Mouse (Mus musculus) naive thymus-derived CD4-positive, alpha-beta T cell, adult 2 months (primary cell): ENCODE results near the gene Cacna1e.

Experiments
- DNase-seq: peaks from one replicate; pipeline ENCODE4 v3.0.0-alpha.2; 2011; ENCODE audit warnings: low read depth

The Cacna1e gene

DNA sequence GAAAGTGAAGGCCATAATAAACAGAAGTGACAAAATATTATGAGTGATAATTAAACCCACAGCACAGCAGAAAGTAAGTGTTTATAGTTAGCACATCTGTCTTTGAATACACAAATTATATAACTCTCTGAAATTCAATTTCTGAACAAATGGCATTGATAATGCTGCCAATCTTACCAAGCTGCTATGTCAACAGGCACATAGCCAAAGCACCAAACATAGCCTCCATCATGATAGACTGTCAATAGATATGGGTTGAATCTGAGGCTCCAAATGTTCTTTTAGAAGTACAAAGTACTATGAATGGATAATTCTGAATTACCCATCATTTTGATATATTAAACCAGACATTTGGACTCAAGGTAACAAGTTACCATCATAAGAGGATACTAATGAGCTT, 372.6 kb downstream of the Cacna1e start:
- no peak for DNase-seq

DNA sequence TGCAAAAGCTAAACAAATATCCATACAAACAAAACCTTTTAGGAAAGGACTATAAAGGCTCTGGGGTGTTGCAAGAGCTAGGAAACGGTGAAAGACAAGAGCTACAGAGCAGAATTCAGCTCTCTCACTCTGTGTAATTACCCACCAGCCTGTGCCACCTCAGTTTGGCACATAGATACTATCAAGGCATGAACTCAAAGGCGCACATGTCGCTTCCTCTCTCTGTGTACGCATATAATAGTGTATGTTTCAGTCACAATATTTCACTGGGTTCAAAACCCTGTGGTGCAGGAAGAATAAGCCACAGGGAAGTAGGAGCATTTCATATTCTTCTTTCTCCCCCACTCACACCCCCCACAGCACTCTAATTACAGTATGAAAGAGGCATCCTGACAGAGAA, 380.3 kb downstream of the Cacna1e start:
- no peak for DNase-seq

DNA sequence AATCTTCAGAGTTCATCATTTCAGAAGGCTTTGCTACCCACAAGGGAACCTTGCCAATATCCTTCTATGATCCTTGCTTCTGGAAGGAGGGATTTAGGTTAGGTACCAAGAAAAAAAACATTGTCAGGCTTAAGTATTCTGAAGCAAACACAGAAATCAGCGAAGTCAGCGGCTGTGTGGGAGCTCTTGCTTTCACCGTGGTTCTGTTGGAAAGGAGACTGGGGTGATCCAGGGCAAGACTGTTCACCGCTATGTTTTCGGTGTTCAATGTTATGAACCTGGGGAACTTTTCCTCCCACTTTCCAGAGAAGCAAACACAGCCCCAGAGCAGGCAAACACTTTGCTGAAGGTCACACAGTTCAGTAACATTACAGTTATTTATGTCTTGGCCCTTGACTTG, 383.4 kb downstream of the Cacna1e start:
- DNase-seq: no peak

DNA sequence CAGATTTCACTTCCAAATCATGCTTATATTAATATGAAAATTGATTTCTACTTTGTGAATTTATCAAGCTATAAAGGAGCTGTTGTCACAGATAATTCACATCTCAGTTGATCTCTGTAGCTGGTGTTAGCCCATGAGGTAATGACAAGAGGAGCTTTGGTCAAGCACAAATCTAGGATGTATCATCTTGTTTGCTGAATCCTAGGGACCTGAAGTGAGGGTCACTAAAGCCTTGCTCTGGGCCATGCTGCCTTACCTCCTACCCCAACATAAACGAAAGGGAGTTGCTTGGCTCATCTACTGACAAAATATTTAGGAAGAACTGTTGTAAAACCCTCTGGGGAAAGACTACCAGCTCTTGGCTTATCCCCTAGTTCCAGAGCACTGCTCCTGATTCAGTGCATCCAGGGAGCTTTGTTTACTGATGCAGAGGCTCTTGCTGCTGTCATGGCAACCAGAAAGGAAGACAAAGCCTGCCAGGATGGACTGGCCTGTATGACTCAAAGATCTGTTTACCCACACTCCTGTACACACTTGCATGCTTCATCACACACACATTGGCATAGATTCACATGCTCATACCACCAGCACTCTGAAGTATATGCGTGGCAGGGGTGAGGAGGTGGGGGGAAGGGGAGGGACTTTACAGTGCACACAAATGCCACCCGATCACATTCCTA, 384.0 kb downstream of the Cacna1e start:
- no peak for DNase-seq

DNA sequence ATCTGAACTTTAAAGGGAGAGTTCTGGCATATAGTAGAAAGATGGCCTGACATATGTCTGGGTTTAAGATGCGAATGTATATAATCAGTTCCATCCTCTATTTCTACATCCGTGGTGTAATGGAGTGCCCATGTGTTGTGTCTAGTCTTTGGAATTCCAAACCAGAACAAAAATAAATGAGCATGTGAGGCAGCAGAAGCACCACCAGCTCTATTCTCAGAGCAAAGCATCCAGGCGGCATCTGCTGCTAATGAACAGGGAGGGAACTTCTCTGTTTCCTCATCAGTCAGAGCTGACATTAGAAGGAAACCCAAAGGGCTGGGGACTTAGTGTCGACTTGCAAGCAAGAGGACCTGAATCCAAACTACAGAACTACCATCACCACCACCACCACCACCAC, 385.5 kb downstream of the Cacna1e start:
- no peak for DNase-seq

DNA sequence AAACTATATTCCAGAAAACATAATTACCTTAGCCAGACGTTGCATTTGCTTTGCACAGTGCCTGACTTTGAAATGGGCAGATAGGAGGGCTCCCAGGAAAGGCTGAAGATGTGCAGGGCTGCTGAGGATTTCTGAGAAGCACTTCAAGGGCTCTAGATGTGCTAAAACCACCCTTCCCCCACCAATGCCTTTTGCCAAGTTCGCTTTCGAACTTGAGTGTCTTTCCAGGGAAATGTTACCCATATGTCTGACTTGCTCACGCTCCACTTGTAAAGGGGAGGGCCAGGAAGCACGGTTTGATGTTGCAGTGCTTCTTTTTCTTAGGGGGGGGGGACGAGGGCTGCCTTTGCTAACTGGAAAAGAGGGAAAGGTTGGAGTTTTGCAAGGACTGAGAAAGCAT, 393.2 kb downstream of the Cacna1e start:
- no peak for DNase-seq

DNA sequence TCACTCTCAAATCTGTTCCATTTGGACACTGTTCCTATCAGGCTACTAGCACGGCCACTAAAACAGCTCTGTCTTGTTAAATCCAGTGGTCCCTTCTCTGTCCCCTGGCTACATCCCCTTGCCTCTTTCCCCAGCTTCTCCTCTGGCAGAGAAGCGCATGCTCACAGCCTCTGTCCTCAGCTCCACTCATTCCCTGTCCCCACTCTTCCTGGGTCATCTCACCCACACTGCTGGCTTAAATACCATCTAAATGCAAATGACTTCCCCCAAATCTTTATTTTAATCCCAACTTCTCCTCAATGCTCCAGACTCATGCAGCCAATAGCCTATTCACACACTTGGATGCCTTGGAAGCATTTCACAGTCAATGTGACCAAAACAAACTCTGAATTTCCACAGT, 407.6 kb downstream of the Cacna1e start:
- no peak for DNase-seq

DNA sequence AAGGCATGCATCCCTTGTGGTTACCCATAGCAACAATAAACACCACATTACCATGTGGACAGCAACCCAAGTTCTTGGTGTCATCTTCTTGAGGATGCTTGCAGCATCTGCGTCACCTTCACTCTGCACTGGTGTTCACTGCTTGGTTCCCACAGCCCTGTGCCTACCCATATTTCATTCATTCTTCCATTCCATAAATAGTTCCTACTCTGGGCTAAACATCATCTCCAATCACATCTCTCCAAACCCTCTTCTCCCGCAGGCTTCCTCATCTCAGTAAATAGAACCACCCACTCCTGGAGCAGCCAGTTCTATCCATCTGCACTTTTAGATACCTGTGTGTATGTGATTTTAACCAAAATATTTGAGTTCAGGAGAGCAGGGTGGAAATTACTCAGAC, 408.6 kb downstream of the Cacna1e start:
- no peak for DNase-seq

DNA sequence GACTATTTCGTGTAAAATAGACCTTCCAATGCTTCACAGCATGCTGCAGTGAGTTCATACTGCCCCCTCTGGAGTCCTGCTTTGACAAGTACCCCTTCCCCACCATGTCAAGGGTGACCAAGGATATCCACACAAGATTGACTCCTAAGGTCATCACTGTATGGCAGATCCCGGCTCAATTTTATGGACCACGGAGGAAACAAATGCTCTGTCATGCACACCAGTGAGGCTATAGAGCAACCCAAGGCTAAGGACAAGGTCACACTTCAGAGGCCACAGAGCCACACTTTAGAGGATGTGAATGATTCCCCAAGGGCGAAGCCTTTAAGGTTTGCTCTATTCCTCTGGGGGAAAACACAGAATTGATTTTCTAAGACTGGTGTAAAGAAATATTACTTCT, 410.1 kb downstream of the Cacna1e start:
- no peak for DNase-seq

DNA sequence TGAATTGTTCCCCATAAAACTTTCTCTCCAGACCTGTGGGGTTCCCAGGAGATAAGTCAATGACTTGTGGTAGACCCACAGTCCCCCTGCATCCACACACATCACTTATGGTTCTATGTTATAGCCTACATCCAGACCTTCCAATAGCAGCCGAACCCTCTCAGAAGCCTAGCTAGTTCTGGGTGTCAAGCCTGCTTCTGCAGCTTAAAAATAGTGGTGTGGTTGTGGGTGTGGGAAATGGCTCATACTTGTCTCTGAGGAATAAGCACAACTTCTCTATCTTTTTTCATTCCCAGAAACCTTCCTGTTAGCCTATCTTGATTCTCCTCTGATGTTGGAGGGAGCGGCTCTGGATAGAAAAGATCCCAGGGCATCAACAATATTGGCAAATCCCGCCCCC, 417.0 kb downstream of the Cacna1e start:
- DNase-seq: no peak

DNA sequence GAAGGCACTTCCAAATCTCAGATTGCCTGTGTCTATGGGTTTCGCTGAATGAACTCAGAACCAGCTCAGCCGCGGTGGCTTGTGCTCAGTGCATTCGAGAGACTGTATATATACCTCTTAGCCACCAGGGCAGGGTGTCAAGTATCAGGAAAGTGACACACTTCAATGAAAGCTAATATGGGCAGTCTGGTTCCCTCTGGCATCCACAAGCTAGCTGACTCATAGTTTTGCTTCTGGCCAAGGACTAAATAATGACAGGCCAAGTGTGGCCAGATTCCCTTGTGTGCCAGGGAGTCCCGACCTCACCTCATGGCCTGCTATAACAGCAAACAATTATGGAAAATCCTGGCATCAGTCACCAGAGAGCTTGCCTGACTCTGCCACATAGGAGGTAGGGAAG, 422.8 kb downstream of the Cacna1e start:
- no peak for DNase-seq

DNA sequence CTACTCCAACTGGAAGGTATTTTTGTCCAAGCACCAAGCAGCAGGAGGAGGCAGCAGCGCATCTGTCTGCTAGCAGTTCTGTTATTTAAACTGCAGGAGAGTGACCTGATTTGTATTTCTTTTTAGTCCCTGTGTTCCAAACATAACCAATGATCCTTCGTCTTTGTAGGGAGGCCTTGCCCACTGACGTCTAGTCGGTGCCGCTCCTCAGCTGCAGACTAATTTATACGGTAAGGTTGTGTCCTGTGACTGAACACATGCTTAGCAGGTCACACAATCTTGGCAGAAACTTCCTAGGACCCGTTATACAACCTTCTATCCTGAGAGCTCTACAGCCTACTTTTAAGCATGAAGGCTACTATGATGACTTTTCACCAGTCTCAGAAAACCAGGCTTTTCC, 424.2 kb downstream of the Cacna1e start:
- no peak for DNase-seq

DNA sequence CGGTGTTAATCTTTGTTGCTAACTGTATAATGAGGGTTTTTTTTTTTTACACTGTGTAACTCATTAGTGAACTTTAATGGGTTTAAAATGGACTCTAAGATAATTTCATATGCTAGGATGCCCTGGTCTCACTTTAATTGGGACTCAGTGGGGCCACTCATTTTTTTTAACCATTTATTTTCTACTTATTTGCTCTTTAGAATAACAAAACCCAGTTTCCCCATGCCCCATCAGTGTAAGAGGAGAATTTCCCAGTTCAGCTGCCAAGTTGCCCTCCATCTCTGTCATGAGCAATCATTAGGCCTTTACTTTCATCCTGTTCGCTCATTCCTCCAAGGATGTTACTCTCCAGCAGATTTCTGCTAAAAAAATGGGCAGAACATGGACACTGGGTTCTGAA, 425.7 kb downstream of the Cacna1e start:
- DNase-seq: no peak

DNA sequence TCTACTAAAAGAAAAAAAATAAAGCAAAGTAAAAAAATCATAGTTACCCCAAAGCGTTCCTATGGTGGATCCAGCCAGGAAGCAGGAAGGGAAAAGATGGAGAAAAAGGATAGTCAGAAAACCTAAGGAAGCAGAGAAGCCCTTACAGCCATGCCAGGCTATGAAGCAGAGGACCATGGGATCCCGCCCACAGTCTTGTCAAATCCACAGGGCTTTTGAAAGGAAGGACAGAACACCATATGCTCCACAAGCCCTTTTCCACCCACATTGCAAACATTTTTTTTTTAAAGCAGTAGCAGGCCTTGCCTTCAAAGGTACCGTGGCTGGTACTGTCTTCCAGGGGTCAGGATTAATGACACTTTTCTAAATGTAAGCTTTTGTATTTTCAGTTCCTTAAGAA, 433.5 kb downstream of the Cacna1e start:
- no peak for DNase-seq

DNA sequence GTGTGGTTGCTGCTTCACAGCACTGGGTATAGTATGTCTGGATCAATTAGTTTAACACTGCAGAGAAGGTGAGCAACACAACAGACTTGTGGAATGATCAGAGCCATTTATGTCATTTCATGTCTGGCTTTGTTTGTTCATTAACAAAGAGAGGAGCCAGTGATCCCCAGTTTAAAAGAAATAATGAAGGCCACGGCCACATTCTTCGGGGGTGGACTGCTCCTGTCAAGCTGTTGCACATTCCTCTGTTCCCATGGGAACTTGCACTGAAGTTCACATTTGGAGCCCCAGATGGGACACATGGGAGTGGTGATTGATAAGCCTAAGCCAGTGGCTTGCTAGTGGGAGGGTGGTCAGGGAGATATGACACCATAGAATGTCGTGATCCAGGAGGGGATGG, 437.8 kb downstream of the Cacna1e start:
- DNase-seq: no peak

DNA sequence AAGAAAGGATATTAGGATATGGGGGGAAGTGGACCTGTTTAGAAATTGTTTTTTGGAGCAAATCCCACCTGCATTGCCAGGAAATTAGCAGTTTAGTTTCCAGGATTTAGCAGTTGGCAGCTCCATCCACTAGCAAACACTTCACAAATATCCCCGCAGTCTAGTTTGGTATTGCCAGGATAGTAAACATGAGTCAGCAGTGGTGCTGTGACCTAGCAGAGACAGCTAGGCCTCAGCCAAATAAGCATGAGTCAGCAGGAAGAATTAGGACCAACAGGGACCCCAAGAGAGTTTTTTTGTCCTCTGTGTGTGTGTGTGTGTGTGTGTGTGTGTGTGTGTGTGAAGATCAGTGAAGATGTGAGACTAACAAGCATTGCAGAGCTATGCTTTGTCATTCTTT, 450.8 kb downstream of the Cacna1e start:
- DNase-seq: no peak

DNA sequence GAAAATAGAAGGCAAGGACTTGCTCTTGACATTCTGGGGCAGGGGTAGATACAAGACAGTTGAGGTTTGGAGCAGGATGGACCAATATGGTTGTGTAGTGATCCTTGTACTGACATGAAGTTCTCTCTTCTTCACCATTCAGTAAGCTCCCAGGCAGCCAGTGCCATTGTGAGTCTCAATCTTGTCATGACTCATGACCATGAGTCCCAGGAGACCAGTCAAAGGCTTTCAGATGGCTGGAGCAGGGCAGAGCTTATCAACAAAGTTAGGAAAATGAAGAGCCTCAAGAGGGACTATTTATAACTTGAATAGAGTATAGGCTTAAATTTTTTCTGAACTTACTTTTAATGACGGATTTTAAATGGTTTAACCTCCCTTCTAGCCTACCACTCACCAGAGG, 451.2 kb downstream of the Cacna1e start:
- no peak for DNase-seq

DNA sequence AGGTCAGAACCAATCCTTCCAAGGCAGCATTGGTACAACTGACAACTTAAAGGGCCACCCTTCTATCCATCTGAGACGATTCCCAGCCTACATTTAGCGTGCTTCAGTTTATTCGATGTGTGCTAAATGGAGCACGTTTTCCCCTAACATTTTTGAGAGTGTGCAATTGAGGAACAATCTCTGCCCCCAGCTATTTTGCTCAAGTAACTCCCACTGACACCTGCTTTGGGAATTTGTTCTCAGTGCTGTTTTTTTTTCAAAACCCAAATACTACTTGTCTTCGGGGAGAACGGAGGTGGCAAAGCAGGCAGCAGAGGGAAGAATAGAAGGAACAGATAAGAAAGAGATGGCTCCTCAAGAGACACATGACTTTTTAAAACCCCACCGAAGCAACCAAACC, 456.0 kb downstream of the Cacna1e start:
- DNase-seq: no peak

DNA sequence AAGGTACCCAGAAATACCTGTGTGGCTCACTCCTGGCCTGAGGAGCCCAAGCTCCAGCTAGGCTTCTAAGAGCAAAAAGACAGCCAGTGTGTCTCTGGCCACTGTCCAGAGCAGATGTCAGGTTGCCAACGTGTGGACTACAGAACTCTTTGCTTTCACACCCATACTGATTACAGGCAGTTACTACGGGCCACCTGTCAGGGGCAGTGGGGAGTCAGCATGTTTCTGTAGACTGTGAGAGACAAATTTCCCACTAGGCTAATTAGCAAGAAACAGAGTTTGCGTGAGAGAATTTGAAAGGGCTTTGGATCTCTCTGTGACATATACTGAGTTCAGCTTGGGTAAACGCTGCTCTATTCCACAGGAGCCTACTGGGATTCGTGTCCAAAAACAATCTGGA, 466.0 kb downstream of the Cacna1e start:
- no peak for DNase-seq

DNA sequence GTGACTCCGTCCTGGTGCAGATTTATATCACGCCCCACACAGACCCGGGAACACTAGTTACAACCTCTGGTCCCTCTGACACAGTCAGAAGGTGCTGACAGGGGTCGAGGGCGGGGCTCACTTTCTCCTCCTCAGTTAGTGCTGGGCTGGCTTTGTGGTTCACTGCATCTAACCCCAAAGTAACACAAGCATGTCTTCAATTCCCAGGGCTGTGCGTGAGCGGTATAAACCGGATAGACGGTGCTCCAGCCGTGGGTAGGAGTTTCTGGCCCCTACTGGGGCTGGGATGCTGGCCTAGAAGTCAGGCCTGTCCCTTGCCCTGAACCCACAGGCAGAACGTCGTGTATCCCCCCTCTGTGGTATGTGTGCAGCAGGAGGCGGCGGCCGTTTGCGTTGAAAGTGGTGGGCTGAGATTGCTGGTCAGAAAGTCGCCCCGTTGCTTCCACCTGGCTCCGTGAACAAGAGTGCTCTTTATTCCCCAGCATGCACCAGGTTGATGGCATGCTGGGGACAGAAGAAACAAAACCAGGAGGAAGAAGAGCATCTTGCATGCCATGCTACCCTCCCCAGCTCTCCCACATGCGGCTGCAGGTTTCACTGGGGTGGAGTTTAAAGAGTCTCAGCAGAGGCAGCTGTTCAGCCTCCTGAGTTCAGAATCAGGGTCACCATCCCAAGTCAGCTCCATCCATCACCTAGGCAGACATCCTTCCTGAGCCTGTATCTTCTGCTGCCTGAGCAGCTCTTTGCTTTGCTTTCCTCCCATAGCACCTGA, 467.7 kb downstream of the Cacna1e start:
- DNase-seq: no peak

DNA sequence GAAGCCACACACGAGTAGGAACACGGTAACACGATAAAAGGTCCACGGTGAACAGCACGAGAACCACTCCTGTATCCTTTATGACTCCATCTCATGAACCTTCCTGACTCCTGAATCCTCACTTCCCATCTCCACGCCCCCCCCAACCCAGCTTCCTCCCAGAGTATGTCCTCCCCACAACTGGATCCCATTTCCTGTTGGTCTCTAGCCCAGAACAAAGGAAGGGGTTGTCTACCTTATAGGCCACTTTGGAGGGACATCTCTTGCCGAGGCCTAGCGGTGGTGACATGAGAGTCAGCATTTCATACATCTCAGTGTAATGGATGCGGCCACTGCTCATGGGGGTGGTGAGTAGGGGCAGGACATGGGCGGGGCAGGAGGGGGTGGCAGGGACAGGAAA, 468.5 kb downstream of the Cacna1e start:
- DNase-seq: no peak

DNA sequence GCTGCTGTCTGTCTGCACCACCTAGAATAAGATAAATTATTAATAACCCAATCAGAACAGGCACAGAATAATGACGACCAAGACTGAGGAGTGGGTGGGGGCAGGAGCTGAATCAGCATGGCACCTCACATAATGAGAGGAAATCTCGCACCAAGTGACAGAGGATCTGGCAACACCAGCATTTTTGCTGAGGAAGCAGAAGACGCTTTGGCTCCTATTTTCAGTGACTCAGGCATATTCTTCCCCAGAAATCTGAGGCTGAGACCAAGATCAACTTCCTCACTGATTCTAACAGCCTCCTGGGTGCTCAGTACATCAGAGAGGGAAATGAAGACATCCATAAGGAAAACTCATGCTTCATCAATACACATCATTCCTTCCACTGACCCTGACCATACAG, 471.2 kb downstream of the Cacna1e start:
- no peak for DNase-seq

DNA sequence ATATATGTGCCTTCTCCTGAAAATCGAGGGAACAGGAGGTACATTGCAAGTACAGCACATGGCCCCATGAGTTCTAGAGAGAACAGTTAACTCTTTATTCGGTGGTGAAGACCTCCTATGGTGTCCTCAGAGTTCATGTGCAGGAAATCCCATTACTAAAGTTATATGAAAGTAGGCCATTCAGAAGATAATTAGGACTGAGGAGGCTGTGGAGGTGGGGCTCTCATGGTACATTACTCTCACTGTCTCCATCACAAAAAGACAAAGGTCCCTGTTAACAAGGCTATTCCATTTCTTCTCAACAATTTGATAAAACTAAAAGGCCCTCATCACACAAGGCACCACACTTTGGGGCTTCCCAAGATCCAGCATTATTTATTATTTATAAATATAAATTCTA, 475.2 kb downstream of the Cacna1e start:
- no peak for DNase-seq

DNA sequence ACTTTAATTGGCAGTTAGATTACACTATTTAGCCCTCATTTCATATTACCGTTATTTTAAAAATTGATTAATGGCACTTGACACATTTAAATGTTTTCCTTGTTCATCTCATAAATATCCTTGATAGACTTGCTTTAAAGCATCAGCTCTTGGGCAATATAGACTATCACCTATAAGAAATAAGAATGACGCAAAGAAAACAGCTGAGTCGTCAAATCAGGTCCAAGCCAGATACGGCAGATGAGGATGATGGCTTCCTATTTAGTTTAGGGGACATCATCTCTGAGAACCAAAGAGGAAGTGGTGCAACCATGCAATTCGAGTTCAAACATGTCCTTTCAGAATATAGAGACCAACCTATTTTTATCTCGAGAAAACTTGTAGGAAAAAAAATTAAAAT, 492.3 kb downstream of the Cacna1e start:
- DNase-seq: no peak
